Mouse (Mus musculus) heart, embryonic 11.5 days (tissue): ENCODE results near the gene Ercc8. TPM values are rescaled to one million over a fixed set of nuclear protein-coding genes. Genes with fewer than 3 reads are reported as not detected.

Source experiments
- ATAC-seq: fragments of 200-750 bp; cut with Nextera tagmentation; replicated peaks from 2 replicates; pipeline ENCODE4 v1.8.0; 2017; ENCODE audit warnings: moderate library complexity; ENCODE audit not compliant: insufficient number of reproducible peaks, low FRiP score, low TSS enrichment
- H3K27ac ChIP-seq: fragments of 300-500 bp; sonication (generic); 2 replicates; pipeline ENCODE4 v1.5.1; 2014; ENCODE audit warnings: mild to moderate bottlenecking, low read depth, low read length
- H3K27me3 ChIP-seq: fragments of 300-500 bp; sonication (generic); 2 replicates; pipeline ENCODE4 v1.6.1; 2014; ENCODE audit warnings: mild to moderate bottlenecking, low read length, mixed read lengths; ENCODE audit not compliant: control insufficient read depth, insufficient read depth
- H3K36me3 ChIP-seq: fragments of 300-500 bp; sonication (generic); 2 replicates; pipeline ENCODE4 v1.6.1; 2014; ENCODE audit warnings: mild to moderate bottlenecking, low read length, moderate library complexity, mixed read lengths; ENCODE audit not compliant: control insufficient read depth, insufficient read depth
- H3K4me1 ChIP-seq: fragments of 300-500 bp; sonication (generic); 2 replicates; pipeline ENCODE4 v1.6.1; 2014; ENCODE audit warnings: low read length; ENCODE audit not compliant: control insufficient read depth, insufficient read depth
- H3K4me2 ChIP-seq: fragments of 300-500 bp; sonication (generic); 2 replicates; pipeline ENCODE4 v1.6.1; 2014; ENCODE audit warnings: mild to moderate bottlenecking, moderate library complexity
- H3K4me3 ChIP-seq: fragments of 300-500 bp; sonication (generic); 2 replicates; pipeline ENCODE4 v1.5.1; 2014; ENCODE audit warnings: low read depth, low read length
- H3K9ac ChIP-seq: fragments of 300-500 bp; sonication (generic); 2 replicates; pipeline ENCODE4 v1.6.1; 2014; ENCODE audit warnings: mild to moderate bottlenecking, low read depth, low read length, moderate library complexity
- H3K9me3 ChIP-seq: fragments of 300-500 bp; sonication (generic); replicated peaks from 2 replicates; pipeline ENCODE4 v1.6.1; 2016; ENCODE audit warnings: low read length; ENCODE audit not compliant: control insufficient read depth
- WGBS: fragments of 180-500 bp; shearing (Covaris S2); extraction: QIAGEN DNeasy Blood & Tissue Kit; methylation state at CpG from one replicate; pipeline ENCODE4 v1.1.7; 2014; ENCODE audit not compliant: insufficient replicate concordance; 5-methylcytosine and 5-hydroxymethylcytosine counted together
- polyA plus RNA-seq: library from polyadenylated mRNA; unstranded; fragments of >200 nt; fragmentation: Nextera tagmentation; extraction: Ambion mirVana; gene quantifications from 2 replicates; pipeline ENCODE4 v1.2.1, GENCODE M21; 2014

The Ercc8 gene
- polyA plus RNA-seq, 1 experiment from 2014 or later, result 14.7 TPM

GRCm38 (mm10) chr13:108124096-108124495, 34.4 kb upstream of the Ercc8 start:
- no peak overlapping the region for H3K27ac ChIP-seq
- H3K36me3 ChIP-seq, result no peaks in the 10 kb centered on the region
- ATAC-seq, result no peak
- H3K4me2 ChIP-seq, result no peak overlapping the region
- H3K9me3 ChIP-seq, result no peaks in the 10 kb centered on the region
- H3K4me1 ChIP-seq, result peaks cover 5% of the 10 kb centered on the region
- H3K4me3 ChIP-seq, result no peak overlapping the region
- 80% methylated on average over 11 of the region's 11 CpGs for WGBS
- H3K27me3 ChIP-seq, result no peaks in the 10 kb centered on the region
- H3K9ac ChIP-seq, result no peak overlapping the region

DNA sequence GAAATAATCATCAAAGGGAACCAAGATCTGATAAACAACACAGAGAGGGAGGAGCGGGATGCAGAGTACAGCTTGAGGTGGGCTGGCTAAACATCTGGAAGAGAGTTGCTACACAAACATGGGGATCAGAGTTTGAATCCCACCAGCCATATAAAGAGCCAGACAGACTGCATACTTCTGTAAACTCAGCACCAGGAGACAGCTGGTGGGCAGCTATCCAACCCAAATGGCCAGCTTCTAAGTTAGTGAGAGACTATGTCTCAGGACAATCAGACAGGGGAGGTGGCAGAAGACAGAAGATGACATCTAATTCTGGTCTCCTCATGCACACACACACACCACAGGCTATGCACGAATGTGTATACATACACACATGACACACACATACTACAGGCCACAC, 32.3 kb upstream of the Ercc8 start:
- ATAC-seq, result no peak
- Histone ChIP-seq H3K27ac (no peak overlapping the region), H3K27me3 (no peaks in the 10 kb centered on the region), H3K4me3 (no peak overlapping the region), H3K4me2 (no peak overlapping the region), H3K36me3 (no peaks in the 10 kb centered on the region), H3K9ac (no peak overlapping the region), H3K9me3 (no peaks in the 10 kb centered on the region), H3K4me1 (no peaks in the 10 kb centered on the region)
- 90% methylated on average over 2 of the region's 2 CpGs for WGBS

- no peak for ATAC-seq
- 7% methylated on average over 1 of the region's 1 CpGs for WGBS
Observed at GRCm38 (mm10) chr13:108127130-108127529, 31.4 kb upstream of the Ercc8 start.

GRCm38 (mm10) chr13:108127883-108128282, 30.6 kb upstream of the Ercc8 start:
- 60% methylated on average over 1 of the region's 1 CpGs for whole genome bisulfite sequencing
- Histone ChIP-seq H3K27me3 (no peaks in the 10 kb centered on the region), H3K36me3 (no peaks in the 10 kb centered on the region), H3K9me3 (no peaks in the 10 kb centered on the region), H3K4me2 (no peak overlapping the region), H3K4me1 (peaks cover 6% of the 10 kb centered on the region; the same call in 1 of the 2 replicates), H3K4me3 (no peak overlapping the region), H3K9ac (no peak overlapping the region), H3K27ac (no peak overlapping the region)
- no peak for ATAC-seq

More at GRCm38 (mm10) chr13:108127130-108127529, 31.4 kb upstream of the Ercc8 start:
- Histone ChIP-seq H3K27ac (no peak overlapping the region), H3K4me2 (no peak overlapping the region), H3K9me3 (no peaks in the 10 kb centered on the region), H3K4me3 (no peak overlapping the region), H3K9ac (no peak overlapping the region), H3K4me1 (peaks cover 3% of the 10 kb centered on the region; the same call in 1 of the 2 replicates), H3K27me3 (no peaks in the 10 kb centered on the region), H3K36me3 (no peaks in the 10 kb centered on the region)

- no peak overlapping the region for H3K4me2 ChIP-seq
- WGBS, result 70% methylated on average over 7 of the region's 7 CpGs
- H3K36me3 ChIP-seq, result no peaks in the 10 kb centered on the region
- no peak overlapping the region for H3K9ac ChIP-seq
- H3K27ac ChIP-seq, result no peak overlapping the region
- no peak for ATAC-seq
- H3K4me1 ChIP-seq, result peaks cover 6% of the 10 kb centered on the region; the same call in 1 of the 2 replicates
- H3K4me3 ChIP-seq, result no peak overlapping the region
- no peaks in the 10 kb centered on the region for H3K9me3 ChIP-seq
- H3K27me3 ChIP-seq, result no peaks in the 10 kb centered on the region
Observed at GRCm38 (mm10) chr13:108129070-108129469, 29.5 kb upstream of the Ercc8 start.

- Histone ChIP-seq H3K9ac (no peak overlapping the region), H3K4me1 (peaks cover 6% of the 10 kb centered on the region; the same call in 1 of the 2 replicates), H3K9me3 (no peaks in the 10 kb centered on the region), H3K4me3 (no peak overlapping the region), H3K4me2 (no peak overlapping the region), H3K27ac (no peak overlapping the region), H3K36me3 (no peaks in the 10 kb centered on the region), H3K27me3 (no peaks in the 10 kb centered on the region)
- ATAC-seq, result no peak
- 84% methylated on average over 5 of the region's 5 CpGs for WGBS
Observed at GRCm38 (mm10) chr13:108130737-108131136, 27.8 kb upstream of the Ercc8 start.

- Histone ChIP-seq H3K9me3 (no peaks in the 10 kb centered on the region), H3K36me3 (no peaks in the 10 kb centered on the region), H3K9ac (no peak overlapping the region), H3K27ac (no peak overlapping the region), H3K27me3 (no peaks in the 10 kb centered on the region), H3K4me3 (no peak overlapping the region), H3K4me2 (no peak overlapping the region), H3K4me1 (peaks cover 6% of the 10 kb centered on the region; the same call in 1 of the 2 replicates)
- 46% methylated on average over 6 of the region's 6 CpGs for WGBS
- no peak for ATAC-seq
Observed at GRCm38 (mm10) chr13:108132031-108132819, 26.3 kb upstream of the Ercc8 start.

- ATAC-seq, result no peak
- no peak overlapping the region for H3K9ac ChIP-seq
- H3K4me2 ChIP-seq, result no peak overlapping the region
- H3K4me3 ChIP-seq, result no peak overlapping the region
- no peaks in the 10 kb centered on the region for H3K36me3 ChIP-seq
- no peaks in the 10 kb centered on the region for H3K9me3 ChIP-seq
- no peaks in the 10 kb centered on the region for H3K27me3 ChIP-seq
- H3K27ac ChIP-seq, result no peak overlapping the region
- WGBS, result 78% methylated on average over 6 of the region's 6 CpGs
- peaks cover 6% of the 10 kb centered on the region; the same call in 1 of the 2 replicates for H3K4me1 ChIP-seq
Observed at GRCm38 (mm10) chr13:108135617-108136016, 22.9 kb upstream of the Ercc8 start.
